Mouse (Mus musculus) embryo, embryonic 10 days (tissue): ENCODE data around the gene Clns1a.

ENCODE experiments used
- DNase-seq: peaks from one replicate; pipeline ENCODE4 v3.0.0-alpha.2; 2015; ENCODE audit warnings: low spot score

The Clns1a gene

GRCm38 (mm10) chr7:97728666-97729614 lies 32.5 kb downstream of the Clns1a start:
- DNase-seq: no peak

GRCm38 (mm10) chr7:97730427-97730826 lies 34.0 kb downstream of the Clns1a start:
- peak; percentile 64 for DNase-seq

- DNase-seq: no peak
These were observed 37.2 kb downstream of the Clns1a start for GRCm38 (mm10) chr7:97733606-97734005.

- DNase-seq: no peak
These were observed 38.6 kb downstream of the Clns1a start for GRCm38 (mm10) chr7:97735021-97735420.

- no peak for DNase-seq
These were observed 39.5 kb downstream of the Clns1a start for GRCm38 (mm10) chr7:97735886-97736420.

GRCm38 (mm10) chr7:97737256-97737637 lies 40.8 kb downstream of the Clns1a start:
- DNase-seq: no peak

GRCm38 (mm10) chr7:97737638-97738456 lies 41.4 kb downstream of the Clns1a start, which contains the start of gene Aqp11:
Gene Aqp11, minus strand, starts transcription at chr7:97738289.
- peak; percentile 89 for DNase-seq

- no peak for DNase-seq
These were observed 44.5 kb downstream of the Clns1a start for GRCm38 (mm10) chr7:97740948-97741347.

- DNase-seq: no peak
These were observed 45.4 kb downstream of the Clns1a start for GRCm38 (mm10) chr7:97741756-97742291.

- peak; percentile 87 for DNase-seq
These were observed 48.9 kb downstream of the Clns1a start for GRCm38 (mm10) chr7:97745299-97745698.

- DNase-seq: no peak
These were observed 50.8 kb downstream of the Clns1a start for GRCm38 (mm10) chr7:97747176-97747707.

- peak; percentile 94 for DNase-seq
These were observed 51.5 kb downstream of the Clns1a start for GRCm38 (mm10) chr7:97747787-97748497.

- DNase-seq: no peak
These were observed 52.2 kb downstream of the Clns1a start for GRCm38 (mm10) chr7:97748527-97749206.

GRCm38 (mm10) chr7:97749207-97750190 lies 53.1 kb downstream of the Clns1a start:
- no peak for DNase-seq

GRCm38 (mm10) chr7:97756967-97757881 lies 60.8 kb downstream of the Clns1a start:
- no peak for DNase-seq

GRCm38 (mm10) chr7:97764591-97764990 lies 68.2 kb downstream of the Clns1a start:
- DNase-seq: no peak

- no peak for DNase-seq
These were observed 68.9 kb downstream of the Clns1a start for GRCm38 (mm10) chr7:97765181-97765962.

GRCm38 (mm10) chr7:97765963-97766347 lies 69.5 kb downstream of the Clns1a start:
- DNase-seq: no peak
